Mouse (Mus musculus): ENCODE measurements around the gene Hdac1. TPM values are rescaled to one million over a fixed set of nuclear protein-coding genes. Genes with fewer than 3 reads are reported as not detected.

The Hdac1 gene
- polyA plus RNA-seq, 1 experiment: 201 TPM

- no peaks in the 10 kb centered on the region for H3K36me3 ChIP-seq (ENCODE audit: control insufficient read depth, insufficient read depth, low read length)
- H3K4me1 ChIP-seq (replicated peaks; ENCODE audit: control insufficient read depth, insufficient read depth, low read length): peaks cover 30% of the 10 kb centered on the region
- peak overlapping the region; percentile 50 for H3K4me3 ChIP-seq (ENCODE audit: control insufficient read depth, insufficient read depth, low read length)
- TF ChIP-seq CTCF (IDR thresholded peaks at IDR 0.05; ENCODE audit: borderline replicate concordance, control insufficient read depth, extremely low read depth, insufficient read depth, low read length, poor library complexity) (no peak), POLR2A (IDR thresholded peaks at IDR 0.05; ENCODE audit: control insufficient read depth, extremely low read depth, insufficient read depth, low read length, poor library complexity) (no peak)
- peak; percentile 84 for DNase-seq
- no peaks in the 10 kb centered on the region for H3K27me3 ChIP-seq (ENCODE audit: control insufficient read depth, insufficient read depth, low read length)
- H3K27ac ChIP-seq (ENCODE audit: control insufficient read depth, insufficient read depth, low read length): no peak overlapping the region
- WGBS: 4% methylated on average over 49 of the region's 49 CpGs
Observed at GRCm38 (mm10) chr4:129500607-129501566, 41.6 kb downstream of the Hdac1 start.

DNA sequence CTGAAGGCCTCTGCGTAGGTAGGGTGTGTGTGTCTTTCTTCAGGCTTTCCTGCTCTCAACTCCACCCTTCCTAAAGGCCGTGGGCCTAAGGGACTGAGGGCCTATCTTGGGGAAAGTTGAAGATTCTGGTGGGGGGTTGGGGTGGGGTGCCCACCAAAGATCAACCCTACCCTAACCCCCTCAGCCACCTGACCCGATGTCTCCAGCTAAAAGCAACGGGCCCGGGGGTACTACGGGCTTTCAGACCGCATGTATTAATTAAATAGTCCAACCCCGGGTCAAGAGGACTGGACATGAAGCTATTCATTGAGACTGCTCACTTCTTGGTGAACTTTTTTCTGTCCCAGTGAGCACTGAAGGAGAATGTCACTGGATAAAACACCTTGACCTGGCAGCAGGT lies 42.5 kb downstream of the Hdac1 start:
- 89% methylated on average over 8 of the region's 8 CpGs for WGBS
- TF ChIP-seq CTCF (IDR thresholded peaks at IDR 0.05; ENCODE audit: borderline replicate concordance, control insufficient read depth, extremely low read depth, insufficient read depth, low read length, poor library complexity) (no peak), POLR2A (IDR thresholded peaks at IDR 0.05; ENCODE audit: control insufficient read depth, extremely low read depth, insufficient read depth, low read length, poor library complexity) (no peak)
- Histone ChIP-seq H3K4me3 (ENCODE audit: control insufficient read depth, insufficient read depth, low read length) (no peak overlapping the region), H3K4me1 (replicated peaks; ENCODE audit: control insufficient read depth, insufficient read depth, low read length) (peaks cover 32% of the 10 kb centered on the region), H3K36me3 (ENCODE audit: control insufficient read depth, insufficient read depth, low read length) (no peaks in the 10 kb centered on the region), H3K27ac (ENCODE audit: control insufficient read depth, insufficient read depth, low read length) (no peak overlapping the region), H3K27me3 (ENCODE audit: control insufficient read depth, insufficient read depth, low read length) (no peaks in the 10 kb centered on the region)
- DNase-seq: no peak

- no peak for DNase-seq
- H3K4me3 ChIP-seq (ENCODE audit: control insufficient read depth, insufficient read depth, low read length): no peak overlapping the region
Observed at GRCm38 (mm10) chr4:129498941-129499340, 43.6 kb downstream of the Hdac1 start.

GRCm38 (mm10) chr4:129496631-129497030 lies 45.9 kb downstream of the Hdac1 start:
- Histone ChIP-seq H3K27me3 (ENCODE audit: control insufficient read depth, insufficient read depth, low read length) (no peaks in the 10 kb centered on the region; the same call in 1 of the 2 replicates), H3K4me3 (ENCODE audit: control insufficient read depth, insufficient read depth, low read length) (no peak overlapping the region), H3K27ac (ENCODE audit: control insufficient read depth, insufficient read depth, low read length) (no peak overlapping the region), H3K4me1 (replicated peaks; ENCODE audit: control insufficient read depth, insufficient read depth, low read length) (peaks cover 26% of the 10 kb centered on the region), H3K36me3 (ENCODE audit: control insufficient read depth, insufficient read depth, low read length) (no peaks in the 10 kb centered on the region)
- no peak for TF ChIP-seq POLR2A (IDR thresholded peaks at IDR 0.05; ENCODE audit: control insufficient read depth, extremely low read depth, insufficient read depth, low read length, poor library complexity)
- TF ChIP-seq CTCF (IDR thresholded peaks at IDR 0.05; ENCODE audit: borderline replicate concordance, control insufficient read depth, extremely low read depth, insufficient read depth, low read length, poor library complexity): no peak
- 8% methylated on average over 6 of the region's 6 CpGs for WGBS
- DNase-seq: peak; percentile 20

More at GRCm38 (mm10) chr4:129498941-129499340, 43.6 kb downstream of the Hdac1 start:
- no peaks in the 10 kb centered on the region for H3K36me3 ChIP-seq (ENCODE audit: control insufficient read depth, insufficient read depth, low read length)
- WGBS: 99% methylated on average over 3 of the region's 3 CpGs
- no peaks in the 10 kb centered on the region for H3K27me3 ChIP-seq (ENCODE audit: control insufficient read depth, insufficient read depth, low read length)
- peaks cover 32% of the 10 kb centered on the region for H3K4me1 ChIP-seq (replicated peaks; ENCODE audit: control insufficient read depth, insufficient read depth, low read length)
- H3K27ac ChIP-seq (ENCODE audit: control insufficient read depth, insufficient read depth, low read length): no peak overlapping the region
- no peak for TF ChIP-seq POLR2A (IDR thresholded peaks at IDR 0.05; ENCODE audit: control insufficient read depth, extremely low read depth, insufficient read depth, low read length, poor library complexity)
- TF ChIP-seq CTCF (IDR thresholded peaks at IDR 0.05; ENCODE audit: borderline replicate concordance, control insufficient read depth, extremely low read depth, insufficient read depth, low read length, poor library complexity): no peak

DNA sequence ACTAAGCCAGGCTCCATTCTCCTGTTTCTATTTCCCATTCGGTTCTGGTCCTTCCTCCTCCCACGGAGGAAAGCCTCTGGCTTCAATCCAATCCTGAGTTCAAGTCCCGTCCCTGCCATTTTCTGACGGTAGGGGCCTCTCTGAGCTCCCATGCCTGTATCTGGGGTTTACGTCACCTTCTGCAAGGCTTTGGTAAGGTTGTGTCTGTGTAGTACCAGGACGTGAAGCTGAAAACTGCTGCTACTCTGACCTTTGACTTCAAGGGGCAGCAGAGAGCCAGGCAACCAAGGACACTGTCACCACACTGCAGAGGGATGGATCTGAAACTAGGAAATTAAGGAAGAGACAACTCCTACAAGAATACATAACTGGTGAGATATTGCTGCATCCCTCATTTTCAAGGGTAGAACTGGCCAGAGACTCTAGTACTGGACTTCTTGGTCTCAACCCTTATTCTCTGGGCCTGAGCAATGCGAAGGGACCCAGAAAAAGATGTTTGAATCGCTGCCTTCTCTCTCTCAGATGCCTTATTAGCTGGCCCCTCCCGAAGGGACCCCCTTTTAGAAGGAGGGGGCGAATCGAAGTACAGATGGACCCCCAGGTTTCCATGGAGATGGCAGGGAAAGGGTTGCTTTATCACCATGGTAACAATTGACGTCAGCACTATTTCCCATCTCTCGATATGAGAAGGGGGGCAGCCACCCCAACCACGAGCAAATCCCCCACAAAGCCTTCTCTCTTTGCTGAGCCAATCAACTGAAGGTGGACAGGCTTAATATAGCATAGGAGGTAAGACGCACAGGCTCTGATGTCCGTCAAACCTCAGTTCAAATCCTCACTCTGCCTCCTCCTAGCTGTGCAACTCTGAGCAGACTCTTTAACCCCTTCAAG lies 46.6 kb downstream of the Hdac1 start:
- DNase-seq: no peak
- H3K27me3 ChIP-seq (ENCODE audit: control insufficient read depth, insufficient read depth, low read length): no peaks in the 10 kb centered on the region; the same call in 1 of the 2 replicates
- H3K36me3 ChIP-seq (ENCODE audit: control insufficient read depth, insufficient read depth, low read length): no peaks in the 10 kb centered on the region
- WGBS: 27% methylated on average over 16 of the region's 16 CpGs
- no peak for TF ChIP-seq CTCF (IDR thresholded peaks at IDR 0.05; ENCODE audit: borderline replicate concordance, control insufficient read depth, extremely low read depth, insufficient read depth, low read length, poor library complexity)
- TF ChIP-seq POLR2A (IDR thresholded peaks at IDR 0.05; ENCODE audit: control insufficient read depth, extremely low read depth, insufficient read depth, low read length, poor library complexity): no peak
- H3K4me1 ChIP-seq (replicated peaks; ENCODE audit: control insufficient read depth, insufficient read depth, low read length): peaks cover 26% of the 10 kb centered on the region
- no peak overlapping the region for H3K4me3 ChIP-seq (ENCODE audit: control insufficient read depth, insufficient read depth, low read length)
- no peak overlapping the region for H3K27ac ChIP-seq (ENCODE audit: control insufficient read depth, insufficient read depth, low read length)

DNA sequence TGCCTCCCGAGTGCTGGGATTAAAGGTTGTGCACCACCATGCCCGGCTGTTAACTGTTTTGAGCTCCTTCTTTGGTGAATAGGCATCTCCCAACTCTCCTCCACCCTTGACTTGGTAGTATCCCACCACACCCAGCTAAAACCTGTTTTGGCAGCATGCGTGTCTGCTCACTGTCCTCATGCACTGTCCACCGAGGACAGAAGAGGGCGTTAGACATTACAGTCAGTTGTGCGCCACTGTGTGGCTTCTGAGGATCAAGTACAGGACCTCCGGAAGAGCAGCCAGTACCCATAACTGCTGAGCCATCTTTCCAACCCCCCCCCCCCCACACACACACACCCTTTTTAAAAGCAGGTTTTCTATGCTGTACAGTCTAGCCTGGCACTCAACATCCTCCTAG lies 47.8 kb downstream of the Hdac1 start:
- TF ChIP-seq POLR2A (IDR thresholded peaks at IDR 0.05; ENCODE audit: control insufficient read depth, extremely low read depth, insufficient read depth, low read length, poor library complexity) (no peak), CTCF (IDR thresholded peaks at IDR 0.05; ENCODE audit: borderline replicate concordance, control insufficient read depth, extremely low read depth, insufficient read depth, low read length, poor library complexity) (no peak)
- Histone ChIP-seq H3K27ac (ENCODE audit: control insufficient read depth, insufficient read depth, low read length) (no peak overlapping the region), H3K36me3 (ENCODE audit: control insufficient read depth, insufficient read depth, low read length) (no peaks in the 10 kb centered on the region), H3K4me3 (ENCODE audit: control insufficient read depth, insufficient read depth, low read length) (no peak overlapping the region), H3K4me1 (replicated peaks; ENCODE audit: control insufficient read depth, insufficient read depth, low read length) (peaks cover 21% of the 10 kb centered on the region), H3K27me3 (ENCODE audit: control insufficient read depth, insufficient read depth, low read length) (no peaks in the 10 kb centered on the region; the same call in 1 of the 2 replicates)
- WGBS: 82% methylated on average over 7 of the region's 7 CpGs
- no peak for DNase-seq
